Mouse (Mus musculus): ENCODE results near the gene Cnga4.
"Not testable (repeated sequence)": the region's sequence is repeated elsewhere in the genome, so short reads cannot be mapped to it uniquely, and the experiment has no call there.

Cnga4 gene

DNA sequence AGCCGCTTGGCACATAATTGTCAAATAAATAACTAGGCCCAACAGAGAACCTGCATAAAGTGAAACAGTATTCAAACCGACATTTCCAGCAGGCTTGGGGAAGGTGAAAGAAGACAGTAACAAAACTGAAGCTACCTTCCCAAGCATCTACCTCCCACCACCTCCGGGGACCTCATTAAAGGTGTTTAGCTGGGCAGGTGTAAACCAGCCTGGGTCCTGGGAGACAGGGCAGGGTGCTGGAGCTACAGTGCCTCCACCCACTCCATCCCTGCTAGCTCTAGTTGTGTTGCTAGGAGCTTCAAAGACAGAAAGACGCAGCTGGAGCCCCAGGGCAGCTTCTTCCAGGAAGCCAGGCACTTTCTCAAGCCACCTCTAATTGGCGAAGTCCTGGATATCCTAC, at the start of gene Cnga4:
Cnga4 (plus strand) TSS at position 301 of the 400 bp plus-strand sequence.
- DNase-seq (ENCODE audit: low spot score), result no peak

- not testable (repeated sequence) for DNase-seq (ENCODE audit: low spot score)
Measured at GRCm38 (mm10) chr7:105356064-105356463, 48.3 kb upstream of the Cnga4 start.

GRCm38 (mm10) chr7:105356487-105356886, 47.9 kb upstream of the Cnga4 start:
- DNase-seq (ENCODE audit: low spot score), result not testable (repeated sequence)

GRCm38 (mm10) chr7:105361713-105362112, 42.7 kb upstream of the Cnga4 start:
- DNase-seq (ENCODE audit: low spot score), result no peak

DNA sequence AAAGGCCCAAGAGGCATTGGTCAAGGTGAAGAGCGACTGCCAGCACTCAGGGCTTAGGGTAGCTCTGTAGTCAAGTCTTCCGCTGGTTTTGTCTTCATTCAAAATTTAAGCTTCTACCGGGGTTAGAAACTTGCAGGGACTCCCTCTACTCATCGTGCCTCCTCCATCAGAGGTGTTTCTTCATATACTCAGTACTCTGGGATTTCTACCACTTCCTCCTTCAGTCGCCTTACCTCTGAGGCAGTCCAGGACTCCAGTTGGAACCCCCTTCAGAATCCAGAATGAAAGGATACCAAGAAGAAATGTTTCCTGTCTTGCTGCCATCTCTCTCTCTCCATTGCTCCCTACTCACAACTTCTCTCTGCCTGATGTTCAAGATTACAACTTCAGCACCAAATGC, 37.1 kb upstream of the Cnga4 start:
- no peak for DNase-seq (ENCODE audit: low spot score)

GRCm38 (mm10) chr7:105367930-105368329, 36.4 kb upstream of the Cnga4 start, which contains the start of gene Olfr692:
Gene Olfr692, plus strand, starts transcription at chr7:105368230.
- no peak for DNase-seq (ENCODE audit: low spot score)

DNA sequence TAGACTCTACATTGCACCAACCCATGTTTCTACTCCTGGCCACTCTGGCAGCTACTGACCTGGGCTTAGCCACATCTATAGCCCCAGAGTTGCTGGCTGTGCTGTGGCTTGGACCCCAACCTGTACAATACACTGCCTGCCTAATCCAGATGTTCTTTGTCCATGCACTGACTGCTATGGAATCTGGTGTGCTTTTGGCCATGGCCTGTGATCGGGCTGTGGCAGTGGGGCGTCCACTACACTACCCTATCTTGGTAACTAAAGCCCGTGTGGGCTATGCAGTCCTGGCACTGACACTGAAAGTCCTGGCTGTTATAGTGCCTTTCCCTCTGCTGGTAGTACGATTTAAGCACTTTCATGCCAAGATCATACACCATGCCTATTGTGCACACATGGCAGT, 35.8 kb upstream of the Cnga4 start:
- DNase-seq (ENCODE audit: low spot score), result no peak

- no peak for DNase-seq (ENCODE audit: low spot score)
Measured at GRCm38 (mm10) chr7:105372912-105373311, 31.5 kb upstream of the Cnga4 start.

DNA sequence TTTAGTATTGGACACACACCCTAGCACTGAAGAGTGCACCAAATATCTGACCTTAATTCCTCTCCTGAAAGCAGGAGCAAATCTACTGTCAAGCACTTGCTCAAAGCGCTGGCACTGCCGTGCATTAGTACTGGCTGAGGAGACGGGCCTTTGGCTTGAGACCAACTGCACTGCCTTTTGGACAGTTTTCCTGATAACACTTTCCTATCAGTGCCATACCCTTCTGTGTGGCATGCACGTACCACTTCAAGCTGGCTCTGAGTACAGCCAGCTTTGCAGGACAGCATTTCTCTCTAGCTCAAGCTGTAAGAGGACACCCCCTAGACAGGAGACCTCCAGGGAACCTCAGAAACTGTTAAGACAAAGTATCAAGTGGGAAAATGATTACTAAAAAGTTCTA, 30.9 kb upstream of the Cnga4 start:
- DNase-seq (ENCODE audit: low spot score), result no peak

DNA sequence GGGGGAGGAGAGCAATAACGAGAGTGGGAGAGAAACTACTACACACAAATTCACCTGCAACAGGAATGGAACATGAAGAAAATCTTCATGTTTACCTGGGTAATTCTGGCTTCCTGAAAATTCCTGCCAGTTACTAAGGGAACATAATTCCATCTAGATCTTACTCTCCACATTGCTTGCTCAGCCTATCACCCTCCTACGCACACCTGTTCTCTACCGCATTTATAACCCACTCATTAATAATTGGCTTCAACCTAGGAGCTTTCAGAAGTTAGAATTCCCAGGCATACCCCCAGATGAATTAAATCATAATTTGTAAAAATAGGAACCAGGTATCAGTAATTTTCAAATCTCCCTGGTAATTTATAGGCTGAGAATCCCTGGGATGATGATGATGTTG, 30.4 kb upstream of the Cnga4 start:
- DNase-seq (ENCODE audit: low spot score), result no peak

DNA sequence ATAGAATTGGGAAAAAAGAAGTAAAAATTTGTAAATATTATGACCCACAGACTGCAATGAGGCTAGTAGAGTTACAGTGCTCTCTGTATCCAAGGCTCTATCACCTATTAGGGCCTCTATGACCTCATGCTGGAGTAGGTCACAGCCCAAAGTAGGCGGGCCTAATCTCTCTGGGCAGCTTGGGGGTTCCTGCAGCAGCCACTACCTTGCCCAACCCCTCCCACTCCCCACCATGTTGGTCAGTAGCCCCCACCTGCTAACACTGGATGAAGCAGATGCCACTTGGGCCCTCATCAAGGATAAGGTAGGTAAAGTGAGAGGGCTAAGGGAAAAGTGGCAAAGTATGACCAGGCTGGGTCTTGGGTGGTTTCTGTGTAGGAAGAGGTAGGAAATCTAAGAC, 29.5 kb upstream of the Cnga4 start, which contains the start of gene Gm5901:
Gm5901 (plus strand) TSS at position 173 of the 400 bp plus-strand sequence.
- DNase-seq (ENCODE audit: low spot score), result no peak

DNA sequence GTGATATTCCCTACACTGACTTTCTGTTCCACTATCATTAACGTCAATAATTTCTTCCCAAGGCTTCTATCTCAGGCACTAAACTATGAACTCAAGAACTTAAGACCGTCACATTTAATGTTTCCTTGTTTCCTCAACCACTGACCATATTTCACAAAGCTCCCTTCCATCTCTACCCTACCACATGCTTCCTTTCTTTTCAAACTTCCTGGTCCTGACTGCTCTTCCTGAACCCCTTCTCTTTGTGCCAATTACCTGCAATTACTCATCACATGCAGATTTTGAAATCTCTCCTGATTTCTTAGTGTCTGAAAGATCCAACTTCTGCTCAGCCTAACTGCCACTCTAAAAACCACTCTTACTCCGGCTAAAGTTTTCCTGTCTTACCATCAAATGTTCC, 24.0 kb upstream of the Cnga4 start:
- no peak for DNase-seq (ENCODE audit: low spot score)

DNA sequence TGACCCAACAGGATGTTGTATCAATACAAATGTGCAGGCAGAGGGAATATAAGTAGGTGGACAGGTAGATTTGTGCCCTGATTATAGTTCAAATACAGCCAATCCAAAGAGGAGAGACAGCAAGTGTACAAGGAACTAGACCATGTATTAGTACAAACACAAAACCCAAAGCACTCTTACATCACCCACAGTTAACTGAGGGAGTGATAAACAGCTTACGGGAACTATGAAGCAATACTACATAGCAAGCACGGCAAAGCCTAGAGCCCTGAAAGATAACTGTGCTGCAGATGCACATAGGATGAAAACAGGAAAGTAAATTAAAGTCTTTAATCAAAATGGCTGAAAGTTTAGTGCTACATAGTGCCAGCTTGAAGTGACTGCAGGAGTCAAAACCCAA, 16.7 kb upstream of the Cnga4 start:
- DNase-seq (ENCODE audit: low spot score), result no peak

GRCm38 (mm10) chr7:105390236-105390635, 14.1 kb upstream of the Cnga4 start:
- DNase-seq (ENCODE audit: low spot score), result no peak

GRCm38 (mm10) chr7:105394606-105395005, 9.8 kb upstream of the Cnga4 start:
- DNase-seq (ENCODE audit: low spot score), result no peak

DNA sequence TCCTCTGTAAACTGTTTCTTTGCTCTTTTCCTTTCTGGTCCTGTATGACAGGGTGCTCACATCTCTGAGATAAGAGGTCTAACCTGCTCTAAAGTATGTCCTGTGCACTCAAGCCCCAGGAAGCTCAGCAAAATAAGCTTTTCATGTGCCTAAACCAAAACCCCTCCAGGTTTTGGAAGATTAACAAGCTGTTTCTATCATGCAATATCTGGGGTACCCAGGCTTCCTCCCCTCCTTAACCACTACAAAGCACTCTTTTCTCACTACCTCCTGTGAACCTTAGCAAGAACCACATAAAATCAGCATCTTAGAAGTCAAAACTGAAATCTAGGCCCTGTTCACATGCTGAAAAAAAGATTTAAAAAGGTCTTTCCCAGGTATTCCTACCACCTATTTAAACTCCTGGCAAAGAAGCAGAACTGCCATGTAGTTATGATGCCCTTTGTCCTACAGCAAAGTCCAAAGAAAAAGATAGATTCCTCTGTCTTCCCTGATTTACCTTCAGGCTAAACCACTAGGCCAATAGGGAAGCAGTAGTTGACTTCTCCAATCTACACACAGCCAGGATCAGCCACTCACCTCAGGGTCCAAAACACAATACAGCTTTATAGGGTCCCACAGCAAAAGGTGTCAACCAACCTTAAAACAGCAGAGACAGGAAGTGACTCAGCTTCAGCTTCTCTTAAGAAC, 9.1 kb upstream of the Cnga4 start:
- DNase-seq (ENCODE audit: low spot score), result no peak

DNA sequence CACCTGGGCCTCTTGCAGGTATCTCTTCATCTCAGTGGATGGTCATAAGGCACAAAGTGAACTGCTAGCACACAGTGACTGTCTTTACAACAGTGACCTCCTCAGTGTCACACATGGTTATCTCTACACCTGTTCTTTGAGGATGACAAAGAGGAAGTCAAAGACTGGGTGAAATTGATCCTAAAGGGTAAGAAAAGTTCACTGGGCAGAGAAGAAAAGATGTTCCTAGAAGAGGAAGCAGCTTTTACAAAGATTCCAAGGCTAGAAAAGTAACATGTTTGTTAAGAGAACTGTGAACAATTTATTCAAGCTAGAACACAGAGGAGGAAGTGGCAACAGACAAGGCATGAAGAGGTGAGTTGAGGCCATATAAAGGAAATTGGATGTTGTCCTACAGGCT, 8.2 kb upstream of the Cnga4 start:
- no peak for DNase-seq (ENCODE audit: low spot score)

GRCm38 (mm10) chr7:105399058-105399934, 5.1 kb upstream of the Cnga4 start:
- DNase-seq (ENCODE audit: low spot score), result no peak

DNA sequence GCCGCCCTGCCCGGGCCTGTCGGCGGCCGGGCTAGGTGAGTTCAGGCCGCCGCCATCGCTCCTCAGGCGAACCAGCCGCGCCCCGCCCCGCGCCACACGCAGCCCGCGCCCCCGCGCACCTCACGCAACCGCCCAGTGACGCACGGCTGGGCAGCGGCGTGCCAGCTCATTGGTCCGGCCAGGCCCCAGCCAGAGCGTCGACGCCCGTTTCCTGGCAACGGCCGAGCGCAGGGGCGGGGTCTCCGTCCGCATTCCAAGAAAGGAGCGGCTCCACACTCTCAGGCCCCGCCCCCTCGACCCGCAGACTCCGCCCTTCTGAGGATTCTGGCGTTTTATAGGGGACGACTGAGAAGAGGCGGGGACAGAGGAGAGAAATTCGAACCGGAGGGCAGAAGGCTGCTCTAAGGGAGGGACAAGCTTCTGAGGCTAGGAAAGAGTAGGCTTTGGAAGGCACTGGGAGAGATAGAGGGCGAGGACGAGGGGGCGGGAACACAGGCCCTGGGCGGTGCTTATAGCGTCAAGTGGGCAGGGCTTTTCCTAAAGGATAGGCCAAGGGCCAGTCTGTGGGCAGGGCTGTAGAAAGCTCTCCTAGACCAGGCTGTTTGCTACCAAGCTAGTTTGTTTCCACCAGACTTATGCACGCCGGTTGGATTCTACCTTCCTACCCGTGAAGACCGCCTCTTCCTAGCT, 4.3 kb upstream of the Cnga4 start, which contains the start of gene Fam160a2:
Fam160a2 (minus strand) TSS at position 120 of the 690 bp plus-strand sequence.
- peak; percentile 99 for DNase-seq (ENCODE audit: low spot score)

- no peak for DNase-seq (ENCODE audit: low spot score)
Measured at GRCm38 (mm10) chr7:105406322-105406721, 2.0 kb downstream of the Cnga4 start.

GRCm38 (mm10) chr7:105411874-105412632, 7.7 kb downstream of the Cnga4 start:
- DNase-seq (ENCODE audit: low spot score), result peak; percentile 39

GRCm38 (mm10) chr7:105414385-105414784, 10.0 kb downstream of the Cnga4 start:
- DNase-seq (ENCODE audit: low spot score), result no peak

Data from spleen, adult 12 weeks (tissue).